Mouse (Mus musculus): ENCODE measurements at regions not wholly inside any gene's neighbourhood (a gene's known extent, or its start where the extent isn't known, plus 50 kb on each side); places are given as distances from the start of the nearest gene placed in this dataset.
"Not testable (repeated sequence)": the region's sequence is repeated elsewhere in the genome, so short reads cannot be mapped to it uniquely, and the experiment has no call there.

GRCm38 (mm10) chr2:53460265-53460664 lies 268.7 kb downstream of the Arl6ip6 start:
- Histone ChIP-seq H3K4me1 (ENCODE audit: control insufficient read depth, insufficient read depth, low read length) (no peaks in the 10 kb centered on the region), H3K4me3 (replicated peaks; ENCODE audit: extremely low read depth, low read depth, low read length) (no peak overlapping the region)
- TF ChIP-seq CTCF (IDR thresholded peaks at IDR 0.05; ENCODE audit: insufficient read depth, low read length), result no peak
- no peak for TF ChIP-seq POLR2A (IDR thresholded peaks at IDR 0.05; ENCODE audit: borderline replicate concordance, extremely low read depth, low read depth, low read length)
- no peak for DNase-seq
- 69% methylated on average over 3 of the region's 3 CpGs for WGBS

GRCm38 (mm10) chr2:53474455-53474854 lies 282.9 kb downstream of the Arl6ip6 start:
- TF ChIP-seq CTCF (IDR thresholded peaks at IDR 0.05; ENCODE audit: insufficient read depth, low read length) (no peak), POLR2A (IDR thresholded peaks at IDR 0.05; ENCODE audit: borderline replicate concordance, extremely low read depth, low read depth, low read length) (no peak)
- WGBS, result 79% methylated on average over 4 of the region's 4 CpGs
- Histone ChIP-seq H3K4me3 (replicated peaks; ENCODE audit: extremely low read depth, low read depth, low read length) (no peak overlapping the region), H3K4me1 (ENCODE audit: control insufficient read depth, insufficient read depth, low read length) (no peaks in the 10 kb centered on the region)
- no peak for DNase-seq

- not testable (repeated sequence) for DNase-seq; H3K4me3 ChIP-seq (replicated peaks; ENCODE audit: extremely low read depth, low read depth, low read length)
- 62% methylated on average over 4 of the region's 4 CpGs for WGBS
These were observed 287.5 kb downstream of the Arl6ip6 start for GRCm38 (mm10) chr2:53479051-53479450.

GRCm38 (mm10) chr2:53488301-53488700 lies 296.8 kb downstream of the Arl6ip6 start:
- no peaks in the 10 kb centered on the region for H3K4me1 ChIP-seq (ENCODE audit: control insufficient read depth, insufficient read depth, low read length)
- no peak for DNase-seq
- 62% methylated on average over 1 of the region's 1 CpGs for WGBS
- TF ChIP-seq CTCF (IDR thresholded peaks at IDR 0.05; ENCODE audit: insufficient read depth, low read length) (no peak), POLR2A (IDR thresholded peaks at IDR 0.05; ENCODE audit: borderline replicate concordance, extremely low read depth, low read depth, low read length) (no peak)
- H3K4me3 ChIP-seq (replicated peaks; ENCODE audit: extremely low read depth, low read depth, low read length), result no peak overlapping the region

More at GRCm38 (mm10) chr2:53479051-53479450, 287.5 kb downstream of the Arl6ip6 start:
- H3K4me1 ChIP-seq (ENCODE audit: control insufficient read depth, insufficient read depth, low read length), result not testable (repeated sequence)

GRCm38 (mm10) chr2:53490805-53491585 lies 299.5 kb downstream of the Arl6ip6 start:
- Histone ChIP-seq H3K4me3 (replicated peaks; ENCODE audit: extremely low read depth, low read depth, low read length) (no peak overlapping the region), H3K4me1 (ENCODE audit: control insufficient read depth, insufficient read depth, low read length) (no peaks in the 10 kb centered on the region)
- 74% methylated on average over 4 of the region's 4 CpGs for WGBS
- DNase-seq, result no peak
- TF ChIP-seq CTCF (IDR thresholded peaks at IDR 0.05; ENCODE audit: insufficient read depth, low read length), result no peak
- no peak for TF ChIP-seq POLR2A (IDR thresholded peaks at IDR 0.05; ENCODE audit: borderline replicate concordance, extremely low read depth, low read depth, low read length)

- 73% methylated on average over 2 of the region's 2 CpGs for WGBS
- no peak overlapping the region for H3K4me3 ChIP-seq (replicated peaks; ENCODE audit: extremely low read depth, low read depth, low read length)
- DNase-seq, result no peak
These were observed 301.3 kb downstream of the Arl6ip6 start for GRCm38 (mm10) chr2:53492788-53493187.

GRCm38 (mm10) chr2:53501657-53502274 lies 310.2 kb downstream of the Arl6ip6 start:
- TF ChIP-seq CTCF (IDR thresholded peaks at IDR 0.05; ENCODE audit: insufficient read depth, low read length) (no peak), POLR2A (IDR thresholded peaks at IDR 0.05; ENCODE audit: borderline replicate concordance, extremely low read depth, low read depth, low read length) (no peak)
- no peaks in the 10 kb centered on the region for H3K4me1 ChIP-seq (ENCODE audit: control insufficient read depth, insufficient read depth, low read length)
- WGBS, result 42% methylated on average over 14 of the region's 14 CpGs
- DNase-seq, result no peak
- no peak overlapping the region for H3K4me3 ChIP-seq (replicated peaks; ENCODE audit: extremely low read depth, low read depth, low read length)

More at GRCm38 (mm10) chr2:53492788-53493187, 301.3 kb downstream of the Arl6ip6 start:
- H3K4me1 ChIP-seq (ENCODE audit: control insufficient read depth, insufficient read depth, low read length), result no peaks in the 10 kb centered on the region
- TF ChIP-seq CTCF (IDR thresholded peaks at IDR 0.05; ENCODE audit: insufficient read depth, low read length) (no peak), POLR2A (IDR thresholded peaks at IDR 0.05; ENCODE audit: borderline replicate concordance, extremely low read depth, low read depth, low read length) (no peak)

- Histone ChIP-seq H3K4me1 (ENCODE audit: control insufficient read depth, insufficient read depth, low read length) (no peaks in the 10 kb centered on the region), H3K4me3 (replicated peaks; ENCODE audit: extremely low read depth, low read depth, low read length) (no peak overlapping the region)
- no peak for DNase-seq
- 56% methylated on average over 4 of the region's 4 CpGs for WGBS
- TF ChIP-seq CTCF (IDR thresholded peaks at IDR 0.05; ENCODE audit: insufficient read depth, low read length) (no peak), POLR2A (IDR thresholded peaks at IDR 0.05; ENCODE audit: borderline replicate concordance, extremely low read depth, low read depth, low read length) (no peak)
These were observed 310.7 kb downstream of the Arl6ip6 start for GRCm38 (mm10) chr2:53502275-53502667.

GRCm38 (mm10) chr2:53542097-53542496 lies 350.6 kb downstream of the Arl6ip6 start:
- Histone ChIP-seq H3K4me3 (replicated peaks; ENCODE audit: extremely low read depth, low read depth, low read length) (no peak overlapping the region), H3K4me1 (ENCODE audit: control insufficient read depth, insufficient read depth, low read length) (no peaks in the 10 kb centered on the region)
- WGBS, result 70% methylated on average over 2 of the region's 2 CpGs
- TF ChIP-seq POLR2A (IDR thresholded peaks at IDR 0.05; ENCODE audit: borderline replicate concordance, extremely low read depth, low read depth, low read length), result no peak
- no peak for TF ChIP-seq CTCF (IDR thresholded peaks at IDR 0.05; ENCODE audit: insufficient read depth, low read length)
- DNase-seq, result no peak

- Histone ChIP-seq H3K4me3 (replicated peaks; ENCODE audit: extremely low read depth, low read depth, low read length) (no peak overlapping the region), H3K4me1 (ENCODE audit: control insufficient read depth, insufficient read depth, low read length) (no peaks in the 10 kb centered on the region)
- WGBS, result 64% methylated on average over 1 of the region's 1 CpGs
- TF ChIP-seq CTCF (IDR thresholded peaks at IDR 0.05; ENCODE audit: insufficient read depth, low read length) (no peak), POLR2A (IDR thresholded peaks at IDR 0.05; ENCODE audit: borderline replicate concordance, extremely low read depth, low read depth, low read length) (no peak)
- no peak for DNase-seq
These were observed 382.5 kb downstream of the Arl6ip6 start for GRCm38 (mm10) chr2:53574007-53574406.

Measured in lung, adult 2 months (tissue).